Mouse (Mus musculus) spleen, adult 18-20 months (tissue): ENCODE data around the gene Arf4.

Experiments
- DNase-seq, 2 experiments: peaks; one replicate each; pipeline ENCODE4 v3.0.0; 2022; ENCODE audit warnings: mixed read lengths in 2 of 2

Arf4 gene

GRCm38 (mm10) chr14:26637851-26638707 is at the start of gene Arf4:
Arf4 (plus strand) TSS chr14:26638074.
- DNase-seq: peak; percentile 95 to 97

- no peak for DNase-seq
Measured at GRCm38 (mm10) chr14:26591353-26591752, 46.5 kb upstream of the Arf4 start.

- no peak for DNase-seq
Measured at GRCm38 (mm10) chr14:26593281-26593895, 44.5 kb upstream of the Arf4 start.

GRCm38 (mm10) chr14:26595167-26595566 is 42.7 kb upstream of the Arf4 start:
- DNase-seq: no peak

GRCm38 (mm10) chr14:26595695-26596365 is 42.0 kb upstream of the Arf4 start:
- DNase-seq: no peak

- DNase-seq: no peak
Measured at GRCm38 (mm10) chr14:26605354-26605753, 32.5 kb upstream of the Arf4 start.

- no peak for DNase-seq
Measured at GRCm38 (mm10) chr14:26609674-26610073, 28.2 kb upstream of the Arf4 start.

GRCm38 (mm10) chr14:26610689-26611088 is 27.2 kb upstream of the Arf4 start:
- DNase-seq: no peak

- no peak for DNase-seq
Measured at GRCm38 (mm10) chr14:26625301-26625700, 12.6 kb upstream of the Arf4 start.

GRCm38 (mm10) chr14:26626605-26627140 is 11.2 kb upstream of the Arf4 start:
- DNase-seq: no peak

GRCm38 (mm10) chr14:26637025-26637850 is 636 bp upstream of the Arf4 start:
- DNase-seq: no peak

GRCm38 (mm10) chr14:26638708-26639084 is 822 bp downstream of the Arf4 start:
- DNase-seq: peak; percentile 45 to 56

- DNase-seq: no peak
Measured at GRCm38 (mm10) chr14:26639251-26639650, 1.4 kb downstream of the Arf4 start.

- DNase-seq: no peak
Measured at GRCm38 (mm10) chr14:26639961-26640360, 2.1 kb downstream of the Arf4 start.

GRCm38 (mm10) chr14:26643006-26643624 is 5.2 kb downstream of the Arf4 start:
- no peak for DNase-seq

- DNase-seq: no peak
Measured at GRCm38 (mm10) chr14:26645989-26646650, 8.2 kb downstream of the Arf4 start.

GRCm38 (mm10) chr14:26647811-26648210 is 9.9 kb downstream of the Arf4 start:
- no peak for DNase-seq

GRCm38 (mm10) chr14:26651901-26652300 is 14.0 kb downstream of the Arf4 start:
- no peak for DNase-seq

GRCm38 (mm10) chr14:26658178-26658577 is 20.3 kb downstream of the Arf4 start:
- DNase-seq: no peak

- no peak for DNase-seq
Measured at GRCm38 (mm10) chr14:26660233-26660632, 22.4 kb downstream of the Arf4 start.

GRCm38 (mm10) chr14:26662016-26662415 is 24.1 kb downstream of the Arf4 start:
- no peak for DNase-seq
